Mouse (Mus musculus) c-Kit-positive CD71-negative TER-119-negative erythroid progenitor cells, embryonic 14.5 days (primary cell): ENCODE results near the gene Lst1.

Experiments used
- DNase-seq: peaks from one replicate; pipeline ENCODE4 v3.0.0-alpha.2; 2013; ENCODE audit warnings: low read depth

Lst1 gene

GRCm38 (mm10) chr17:35209785-35210535 is 21.7 kb upstream of the Lst1 start:
- no peak for DNase-seq

DNA sequence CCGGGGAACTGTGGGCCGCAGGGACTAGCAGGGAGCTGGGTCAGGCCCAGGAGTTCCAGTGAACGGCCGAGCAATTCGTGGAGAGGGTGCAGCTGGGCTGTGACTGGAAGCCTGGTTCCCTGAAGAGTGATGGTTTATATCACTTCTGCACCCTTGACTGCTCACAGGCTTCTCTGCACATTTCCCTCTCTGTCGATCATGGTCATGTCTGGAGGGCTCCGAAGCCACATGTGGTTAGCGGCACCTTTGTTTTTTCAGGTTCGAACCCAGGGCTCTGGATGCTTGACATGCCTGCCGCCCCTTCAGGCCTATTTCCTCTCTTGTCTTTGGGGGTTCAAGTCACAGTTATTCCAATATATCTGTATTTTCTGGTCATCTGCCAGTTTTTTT is 17.1 kb upstream of the Lst1 start:
- DNase-seq = no peak

- DNase-seq = no peak
Observed at GRCm38 (mm10) chr17:35204494-35205379, 16.5 kb upstream of the Lst1 start, which contains the start of gene Lta. Gene Lta (minus strand): TSS chr17:35205351.

GRCm38 (mm10) chr17:35202442-35202841 is 14.2 kb upstream of the Lst1 start:
- no peak for DNase-seq

DNA sequence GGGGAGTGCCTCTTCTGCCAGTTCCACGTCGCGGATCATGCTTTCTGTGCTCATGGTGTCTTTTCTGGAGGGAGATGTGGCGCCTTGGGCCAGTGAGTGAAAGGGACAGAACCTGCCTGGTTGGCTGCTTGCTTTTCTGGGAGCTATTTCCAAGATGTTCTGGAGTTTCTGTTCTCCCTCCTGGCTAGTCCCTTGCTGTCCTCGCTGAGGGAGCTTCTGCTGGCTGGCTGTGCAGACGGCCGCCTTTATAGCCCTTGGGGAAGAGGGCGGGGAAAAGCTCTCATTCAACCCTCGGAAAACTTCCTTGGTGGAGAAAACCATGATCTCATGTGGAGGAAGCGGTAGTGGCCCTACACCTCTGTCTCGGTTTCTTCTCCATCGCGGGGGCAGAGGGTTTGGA is 13.5 kb upstream of the Lst1 start, which contains the start of gene Tnf:
Gene Tnf, minus strand, starts transcription at position 221 of the 400 bp plus-strand sequence.
- DNase-seq = no peak

GRCm38 (mm10) chr17:35201128-35201527 is 12.9 kb upstream of the Lst1 start:
- DNase-seq = no peak

DNA sequence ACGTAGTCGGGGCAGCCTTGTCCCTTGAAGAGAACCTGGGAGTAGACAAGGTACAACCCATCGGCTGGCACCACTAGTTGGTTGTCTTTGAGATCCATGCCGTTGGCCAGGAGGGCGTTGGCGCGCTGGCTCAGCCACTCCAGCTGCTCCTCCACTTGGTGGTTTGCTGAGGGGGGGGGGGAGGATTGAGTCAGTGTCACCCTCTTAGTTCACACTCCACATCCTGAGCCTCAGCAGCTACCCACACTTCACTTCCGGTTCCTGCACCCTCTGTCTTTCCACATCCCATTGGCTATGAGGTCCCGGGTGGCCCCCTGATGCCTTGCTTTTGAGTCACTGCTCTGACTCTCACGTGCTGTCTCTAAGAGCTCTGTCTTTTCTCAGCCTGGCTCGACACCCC is 12.2 kb upstream of the Lst1 start:
- no peak for DNase-seq

DNA sequence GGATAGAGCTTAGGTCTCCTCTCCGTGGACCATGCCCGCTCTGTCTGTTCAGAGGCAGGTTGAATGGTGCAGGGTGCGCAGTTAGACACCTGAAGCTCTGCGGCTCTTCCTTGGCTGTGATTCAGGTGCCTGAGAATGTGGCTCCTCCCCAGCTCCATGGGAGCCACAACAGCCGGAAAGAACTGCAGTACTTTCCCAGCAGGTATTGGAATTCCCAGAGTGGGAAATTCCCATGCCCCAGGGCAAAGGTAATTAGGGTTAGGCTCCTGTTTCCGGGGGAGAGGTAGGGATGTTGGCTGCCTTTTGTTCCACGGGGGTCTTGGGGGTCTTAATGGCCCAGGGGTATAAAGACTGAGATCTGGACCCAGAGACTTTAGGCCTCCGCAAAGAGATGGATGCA is 10.7 kb upstream of the Lst1 start:
- no peak for DNase-seq

- no peak for DNase-seq
Observed at GRCm38 (mm10) chr17:35198029-35198428, 9.8 kb upstream of the Lst1 start.

DNA sequence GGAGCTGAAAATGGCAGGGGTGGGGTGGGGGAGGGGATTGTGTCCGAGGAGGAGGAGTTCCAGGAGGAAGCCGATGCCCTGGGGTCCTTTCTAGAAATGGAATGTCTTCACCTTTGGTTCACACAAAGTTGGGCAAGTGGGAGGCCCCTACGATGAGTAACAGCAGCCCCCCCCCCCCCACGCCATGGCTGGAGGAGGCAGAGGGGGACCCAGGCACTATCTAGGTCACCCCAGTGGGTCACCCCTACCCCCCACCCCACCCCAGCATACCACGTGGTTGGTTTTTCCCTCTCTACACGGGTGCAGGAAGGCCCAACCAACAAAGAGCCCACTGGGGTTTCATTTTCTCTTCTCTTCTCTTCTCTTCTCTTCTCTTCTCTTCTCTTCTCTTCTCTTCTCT is 8.9 kb upstream of the Lst1 start:
- no peak for DNase-seq

DNA sequence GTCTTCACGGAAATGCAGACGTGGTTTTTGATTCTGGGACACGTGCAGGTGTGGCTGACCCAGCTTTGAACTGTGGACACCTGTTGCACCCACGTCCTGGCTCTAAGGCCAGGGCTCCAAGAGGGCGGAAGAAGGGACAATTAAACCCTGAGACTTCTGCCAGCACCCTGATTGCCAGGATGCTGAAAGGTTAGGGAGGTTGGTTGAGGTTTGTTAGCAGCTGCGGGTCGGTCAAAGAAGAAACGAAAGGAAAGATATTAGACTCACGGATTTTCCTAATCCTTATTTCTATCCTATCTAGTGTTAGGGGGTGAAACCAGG is 8.0 kb upstream of the Lst1 start:
- DNase-seq = no peak

DNA sequence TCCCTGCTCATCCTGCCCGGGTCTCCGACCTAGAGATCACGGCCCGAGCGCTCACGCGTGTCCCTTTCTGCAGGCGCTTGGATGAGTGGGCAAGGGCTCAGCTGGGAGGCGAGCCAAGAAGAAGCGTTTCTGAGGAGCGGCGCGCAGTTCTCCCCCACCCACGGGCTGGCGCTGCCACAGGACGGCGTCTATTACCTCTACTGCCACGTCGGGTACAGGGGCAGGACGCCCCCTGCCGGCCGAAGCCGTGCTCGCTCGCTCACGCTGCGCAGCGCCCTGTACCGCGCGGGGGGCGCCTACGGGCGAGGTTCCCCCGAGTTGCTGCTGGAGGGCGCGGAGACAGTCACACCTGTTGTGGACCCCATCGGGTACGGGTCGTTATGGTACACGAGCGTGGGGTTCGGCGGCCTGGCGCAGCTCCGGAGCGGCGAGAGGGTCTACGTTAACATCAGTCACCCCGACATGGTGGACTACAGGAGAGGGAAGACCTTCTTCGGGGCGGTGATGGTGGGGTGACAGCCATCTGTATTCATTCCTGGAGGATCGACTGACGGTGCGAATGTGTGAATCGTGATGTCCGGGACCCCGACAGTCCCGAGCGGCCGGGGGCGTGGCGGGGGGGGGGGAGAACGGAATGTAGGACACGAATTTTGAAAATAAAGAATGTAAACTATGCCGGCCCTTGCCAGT is 7.5 kb upstream of the Lst1 start:
- DNase-seq = no peak

DNA sequence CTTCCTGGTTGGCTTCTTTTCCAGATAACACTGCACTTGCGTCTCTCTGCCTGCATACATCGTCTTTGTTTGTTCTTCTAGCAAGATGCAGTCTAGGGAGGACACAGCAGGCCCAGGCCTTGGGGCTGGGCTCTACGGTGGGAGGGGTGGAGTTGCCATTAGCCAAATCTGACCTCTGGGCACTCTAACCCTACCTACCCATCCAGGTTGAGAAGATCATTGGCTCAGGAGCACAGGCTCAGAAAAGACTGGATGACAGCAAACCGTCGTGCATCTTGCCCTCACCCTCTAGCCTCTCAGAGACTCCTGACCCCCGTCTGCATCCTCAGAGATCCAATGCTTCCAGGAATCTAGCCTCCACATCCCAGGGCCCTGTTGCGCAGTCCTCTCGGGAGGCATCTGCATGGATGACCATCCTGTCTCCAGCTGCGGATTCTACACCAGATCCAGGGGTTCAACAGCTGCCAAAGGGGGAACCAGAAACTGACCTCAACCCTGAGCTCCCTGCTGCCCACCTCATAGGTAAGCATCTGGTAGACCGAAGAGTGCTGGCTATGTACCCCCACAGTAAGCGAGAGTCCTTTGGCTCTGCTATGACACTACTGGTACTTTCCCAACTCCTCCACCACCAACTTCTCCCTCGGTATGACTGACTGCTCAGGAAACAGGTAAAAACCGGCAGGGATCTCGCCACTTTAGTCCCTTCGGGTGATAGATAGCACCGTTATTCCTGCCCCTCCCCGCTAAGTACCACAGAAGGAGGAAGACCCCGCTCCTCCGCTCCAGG is 6.8 kb upstream of the Lst1 start:
- no peak for DNase-seq

DNA sequence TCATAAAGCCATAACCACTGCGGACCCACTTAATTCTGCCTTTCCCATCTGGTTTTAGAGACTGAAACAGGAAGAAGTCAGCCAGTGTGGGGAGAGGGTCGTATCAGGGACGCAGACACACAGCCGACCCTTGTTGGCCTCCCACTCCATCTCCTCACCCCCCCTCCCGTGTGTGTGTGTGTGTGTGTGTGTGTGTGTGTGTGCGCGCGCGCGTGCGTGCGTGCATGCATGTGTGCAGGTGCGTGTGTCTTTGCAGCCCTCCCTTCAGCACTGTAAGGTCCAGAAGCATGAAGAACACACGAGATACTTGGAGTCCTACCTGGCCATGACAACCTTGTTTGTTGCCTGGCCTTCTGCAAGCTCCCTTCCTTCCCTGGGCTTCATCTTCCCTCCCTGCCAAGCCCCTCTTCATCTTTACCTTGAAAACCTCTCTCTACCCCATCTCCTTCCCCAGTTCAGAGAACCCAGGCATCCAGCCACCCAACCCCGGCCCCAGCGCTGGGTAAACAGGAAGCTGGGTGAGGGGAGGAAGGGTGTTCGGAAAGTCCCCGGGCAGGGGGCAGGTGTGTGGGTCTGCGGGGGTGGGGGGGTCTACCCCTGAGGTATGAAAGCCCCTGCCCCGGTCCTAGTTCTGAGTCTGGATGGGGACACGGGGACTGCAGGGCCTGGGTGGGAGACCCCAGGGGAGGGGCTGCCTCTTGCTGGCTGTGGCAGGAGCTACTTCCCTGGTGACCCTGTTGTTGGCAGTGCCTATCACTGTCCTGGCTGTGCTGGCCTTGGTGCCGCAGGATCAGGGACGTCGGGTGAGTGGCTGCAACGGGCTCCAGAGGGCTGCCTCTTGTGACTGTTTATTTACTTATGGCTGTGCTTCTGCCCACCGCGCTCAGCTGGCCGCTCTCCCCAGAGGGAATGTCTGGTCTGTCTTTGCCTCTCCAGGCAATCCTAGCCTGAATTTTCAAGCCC is 5.9 kb upstream of the Lst1 start, which contains the start of gene Ltb:
Gene Ltb, plus strand, starts transcription at position 559 of the 963 bp plus-strand sequence.
- no peak for DNase-seq

DNA sequence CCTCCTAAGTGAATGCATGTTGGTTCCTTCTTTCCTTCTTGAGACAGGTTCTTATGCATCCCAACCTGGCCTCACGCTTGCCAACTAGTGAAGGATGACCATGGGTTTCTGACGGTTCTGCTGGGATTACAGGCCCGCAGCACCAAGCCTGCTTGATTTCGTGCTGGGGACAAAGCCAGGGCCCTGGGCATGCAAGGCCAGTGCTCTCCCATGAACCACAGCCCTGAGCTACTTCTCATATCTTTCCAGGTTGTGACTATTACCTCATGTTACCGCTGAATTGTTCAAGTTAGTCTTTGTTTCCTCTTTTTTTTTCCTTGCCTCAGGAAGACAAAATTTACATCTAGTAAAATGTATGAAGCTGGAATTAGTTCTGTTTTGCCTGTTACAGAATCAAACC is 4.7 kb upstream of the Lst1 start:
- DNase-seq = no peak

- DNase-seq = no peak
Observed at GRCm38 (mm10) chr17:35191723-35192122, 3.5 kb upstream of the Lst1 start.

DNA sequence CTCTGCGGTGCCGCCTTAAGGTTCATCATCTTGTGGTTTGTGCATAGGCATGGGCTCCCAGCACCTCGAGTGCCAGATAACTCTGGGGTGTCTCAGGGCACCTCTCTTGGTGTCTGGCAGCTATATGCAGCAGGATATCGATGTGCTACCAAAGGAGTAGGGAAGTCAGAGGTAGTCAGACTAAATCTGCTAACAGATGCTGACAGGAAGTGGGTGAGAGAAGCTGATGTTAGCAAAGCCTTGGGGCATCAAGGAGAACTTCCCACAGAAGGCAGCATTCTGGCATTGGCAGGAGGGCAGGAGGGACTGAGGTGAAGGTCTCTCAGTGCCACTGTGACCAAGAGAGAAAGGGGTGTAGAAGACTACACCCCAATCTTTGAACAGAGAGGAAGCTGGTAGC is 1.9 kb upstream of the Lst1 start:
- no peak for DNase-seq

GRCm38 (mm10) chr17:35189186-35189585 is 947 bp upstream of the Lst1 start:
- no peak for DNase-seq

DNA sequence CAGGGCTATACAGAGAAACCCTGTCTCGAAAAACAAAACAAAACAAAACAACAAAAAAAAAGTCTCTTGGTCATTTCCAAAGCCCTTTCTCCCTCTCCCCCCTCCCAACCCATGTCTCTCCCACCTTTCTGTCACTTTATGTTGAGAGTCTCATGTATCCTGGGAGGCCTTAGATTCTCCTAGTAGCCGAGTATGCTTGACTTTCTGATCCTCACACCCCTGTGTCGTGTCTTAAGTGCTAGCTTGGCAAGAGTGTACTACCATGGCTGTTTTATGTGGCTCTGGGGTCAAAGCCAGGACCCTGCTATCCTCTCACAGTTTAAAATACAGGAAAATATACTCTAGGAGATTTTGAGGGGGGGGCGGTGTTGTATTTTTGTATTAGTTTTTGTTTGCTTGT is 894 bp downstream of the Lst1 start:
- no peak for DNase-seq

DNA sequence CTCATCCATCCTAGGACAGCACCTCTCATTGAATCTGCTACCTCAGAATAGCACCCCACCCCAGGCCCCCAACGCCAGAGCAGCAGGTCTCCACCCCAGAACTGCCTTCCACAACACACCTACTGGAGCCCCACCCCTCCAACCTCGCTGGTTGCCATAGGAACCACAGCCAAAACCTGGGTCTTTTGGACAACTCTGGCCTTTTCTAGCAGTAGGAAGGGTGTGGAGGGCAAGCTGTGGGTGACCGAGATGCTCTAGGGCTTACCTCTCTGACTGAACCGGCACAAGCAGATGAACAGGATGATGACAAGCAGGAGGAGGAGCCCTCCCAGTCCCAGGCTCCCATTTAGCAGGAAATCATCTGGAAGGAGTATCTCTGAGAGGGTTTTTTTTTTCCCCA is 1.6 kb downstream of the Lst1 start:
- DNase-seq = no peak
